Mouse (Mus musculus) R1 (cell line): ENCODE measurements around the gene Pi4ka.
"Not testable (repeated sequence)": the region's sequence is repeated elsewhere in the genome, so short reads cannot be mapped to it uniquely, and the experiment has no call there.

Source experiments
- DNase-seq: peaks from one replicate; pipeline ENCODE4 v3.0.0-alpha.2; 2018; ENCODE audit warnings: low read depth, low spot score

The Pi4ka gene

DNA sequence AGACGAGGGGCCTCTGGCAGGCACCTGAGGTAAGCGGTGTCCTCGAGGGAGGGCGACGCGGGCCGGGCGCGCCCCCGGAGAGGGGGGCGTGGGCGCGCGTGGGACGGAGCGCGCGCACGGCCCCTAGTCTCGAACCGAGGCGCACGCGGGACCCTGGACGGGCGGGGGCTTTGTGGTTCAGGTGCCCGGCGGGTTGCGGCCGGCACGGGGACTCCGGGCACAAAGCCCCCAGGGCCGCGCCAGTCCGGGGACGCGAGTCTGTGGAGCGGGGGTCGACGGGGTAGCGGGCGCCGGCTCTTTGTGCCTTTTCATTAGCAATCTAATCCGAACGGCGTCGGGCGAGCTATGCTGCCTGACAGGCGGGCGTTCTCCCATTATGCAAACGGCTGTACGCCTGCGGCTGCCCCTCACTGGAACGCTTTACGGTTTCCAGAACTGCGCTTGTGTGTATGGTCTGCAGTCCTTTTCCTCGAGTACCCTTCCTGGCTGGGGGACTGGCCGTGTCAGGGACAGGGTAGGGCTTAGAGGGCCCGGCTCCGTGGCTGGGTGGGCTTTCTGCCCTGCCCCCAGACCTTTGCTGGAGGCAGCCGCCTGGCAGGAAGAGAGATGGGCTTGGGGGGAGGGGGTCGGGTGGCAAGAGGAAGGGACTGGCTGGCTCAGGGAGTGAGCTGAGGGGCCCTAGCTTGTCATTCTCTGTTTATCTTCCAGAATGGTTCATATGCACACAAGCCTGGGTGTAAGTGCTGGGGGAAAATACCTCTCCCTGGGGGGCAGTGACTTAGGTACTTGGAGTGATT, 172.2 kb downstream of the Pi4ka start:
- peak; percentile 81 for DNase-seq

DNA sequence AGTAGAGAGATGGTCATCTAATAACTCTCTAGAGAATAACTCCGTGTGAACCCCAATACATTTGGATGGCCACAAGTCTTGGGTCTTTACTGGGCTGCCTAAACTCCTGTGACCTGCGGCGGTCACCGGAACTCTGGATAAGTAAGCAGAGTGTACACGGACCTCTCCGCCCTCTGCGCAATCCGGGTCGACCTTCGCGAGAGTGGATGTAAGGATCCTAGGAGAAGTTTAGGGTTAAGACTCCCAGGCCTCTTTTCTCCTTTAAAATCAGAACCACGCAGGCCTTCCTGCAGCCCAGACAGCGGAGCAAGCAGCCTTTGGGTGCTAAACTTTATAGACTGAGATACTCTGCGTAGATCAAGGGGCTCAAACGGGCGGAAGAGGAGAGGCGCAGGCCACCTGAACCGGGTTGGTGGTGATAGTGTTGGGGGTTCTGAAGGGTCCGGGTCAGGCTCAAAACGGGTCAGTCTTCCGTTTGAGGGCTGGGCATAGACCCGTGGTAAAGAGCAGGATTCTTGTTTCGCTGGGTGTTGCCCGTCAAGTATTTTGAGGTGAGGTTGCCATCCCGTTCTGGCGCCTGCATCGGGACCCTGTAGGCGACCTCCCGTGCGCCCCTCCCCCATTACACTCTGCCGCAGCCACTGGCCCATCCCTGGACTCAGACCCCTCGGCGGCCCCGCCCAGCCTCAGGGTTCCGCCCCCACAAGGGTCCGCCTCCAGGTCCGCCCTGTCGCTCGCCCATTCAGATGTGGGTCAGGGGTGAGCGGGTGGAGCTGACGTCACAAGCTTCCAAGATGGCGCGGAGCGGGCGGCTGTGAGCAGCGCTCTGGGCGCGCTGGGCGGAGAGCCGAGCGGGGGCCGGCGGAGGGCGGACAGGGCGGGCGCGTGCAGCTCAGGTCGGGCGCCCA, 173.1 kb downstream of the Pi4ka start, which contains the start of gene Hic2:
Gene Hic2 (plus strand): TSS at position 779 of the 908 bp plus-strand sequence.
- peak; percentile 98 for DNase-seq

DNA sequence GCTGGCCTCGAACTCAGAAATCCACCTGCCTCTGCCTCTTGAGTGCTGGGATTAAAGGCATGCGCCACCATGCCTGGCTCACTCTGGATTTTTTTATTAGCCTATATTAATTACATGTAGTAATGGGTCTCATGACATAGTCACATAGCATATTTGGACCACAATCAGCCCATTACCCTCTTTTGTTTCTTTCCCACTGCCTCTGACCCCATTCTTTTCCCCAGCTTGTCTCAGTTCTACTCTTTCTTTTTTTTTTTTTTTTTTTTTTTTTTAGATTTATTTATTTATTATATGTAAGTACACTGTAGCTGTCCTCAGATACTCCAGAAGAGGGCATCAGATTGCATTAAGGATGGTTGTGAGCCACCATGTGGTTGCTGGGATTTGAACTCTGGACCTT, 174.6 kb downstream of the Pi4ka start:
- DNase-seq, result not testable (repeated sequence)
